Mouse (Mus musculus) kidney, embryonic 15.5 days (tissue): ENCODE measurements at regions not wholly inside any gene's neighbourhood (a gene's known extent, or its start where the extent isn't known, plus 50 kb on each side); places are given as distances from the start of the nearest gene placed in this dataset.

Experiments
- ATAC-seq: fragments of 200-750 bp; cut with Nextera tagmentation; replicated peaks from 2 replicates; pipeline ENCODE4 v1.8.0; 2017; ENCODE audit warnings: moderate TSS enrichment; ENCODE audit not compliant: low FRiP score
- H3K27ac ChIP-seq: fragments of 300-500 bp; sonication (generic); 2 replicates; pipeline ENCODE4 v1.5.1; 2015; ENCODE audit warnings: mild to moderate bottlenecking, inconsistent platforms
- H3K27me3 ChIP-seq: fragments of 300-500 bp; sonication (generic); 2 replicates; pipeline ENCODE4 v1.6.1; 2015; ENCODE audit warnings: inconsistent platforms
- H3K36me3 ChIP-seq: fragments of 300-500 bp; sonication (generic); 2 replicates; pipeline ENCODE4 v1.6.1; 2015; ENCODE audit warnings: inconsistent platforms
- H3K4me1 ChIP-seq: fragments of 300-500 bp; sonication (generic); 2 replicates; pipeline ENCODE4 v1.6.1; 2015; ENCODE audit warnings: inconsistent platforms
- H3K4me2 ChIP-seq: fragments of 300-500 bp; sonication (generic); 2 replicates; pipeline ENCODE4 v1.6.1; 2015; ENCODE audit warnings: moderate library complexity, mild to moderate bottlenecking, inconsistent platforms
- H3K4me3 ChIP-seq: fragments of 300-500 bp; sonication (generic); replicated peaks from 2 replicates; pipeline ENCODE4 v1.5.1; 2015; ENCODE audit warnings: mild to moderate bottlenecking, inconsistent platforms
- H3K9ac ChIP-seq: fragments of 300-500 bp; sonication (generic); 2 replicates; pipeline ENCODE4 v1.6.1; 2015; ENCODE audit warnings: mild to moderate bottlenecking, inconsistent platforms
- H3K9me3 ChIP-seq: fragments of 300-500 bp; sonication (generic); replicated peaks from 2 replicates; pipeline ENCODE4 v1.6.1; 2016; ENCODE audit warnings: inconsistent platforms
- WGBS: fragments of 180-500 bp; shearing (Covaris S2); methylation state at CpG from one replicate; pipeline ENCODE4 v1.1.7; 2015; ENCODE audit warnings: mixed read lengths; 5-methylcytosine and 5-hydroxymethylcytosine counted together

DNA sequence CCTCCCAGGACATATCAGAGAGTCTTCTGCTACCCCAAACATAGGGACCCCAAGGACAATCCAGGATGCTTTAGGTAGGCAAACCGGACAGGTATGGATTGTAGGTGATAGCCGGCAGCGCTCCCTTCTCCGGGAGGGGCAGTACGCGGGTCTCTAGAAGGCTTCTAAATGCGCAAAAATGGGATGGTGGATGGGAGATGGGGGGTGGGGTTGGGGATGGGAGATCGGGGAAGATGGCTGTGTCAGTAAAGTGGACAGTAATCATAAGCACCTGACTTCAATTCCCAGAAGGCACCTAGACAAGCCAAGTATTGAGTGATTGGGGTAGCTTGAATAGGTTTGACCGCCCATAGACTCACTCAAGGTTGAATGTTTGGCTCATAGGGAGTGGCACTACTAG lies 59.1 kb upstream of the 1700021F07Rik start:
- no peak overlapping the region for H3K4me3 ChIP-seq
- WGBS: 98% methylated on average over 9 of the region's 9 CpGs
- H3K36me3 ChIP-seq: no peaks in the 10 kb centered on the region
- H3K9me3 ChIP-seq: no peaks in the 10 kb centered on the region
- H3K4me2 ChIP-seq: no peak overlapping the region
- no peak overlapping the region for H3K27ac ChIP-seq
- no peaks in the 10 kb centered on the region for H3K27me3 ChIP-seq
- no peak for ATAC-seq
- H3K9ac ChIP-seq: no peak overlapping the region
- no peaks in the 10 kb centered on the region for H3K4me1 ChIP-seq

DNA sequence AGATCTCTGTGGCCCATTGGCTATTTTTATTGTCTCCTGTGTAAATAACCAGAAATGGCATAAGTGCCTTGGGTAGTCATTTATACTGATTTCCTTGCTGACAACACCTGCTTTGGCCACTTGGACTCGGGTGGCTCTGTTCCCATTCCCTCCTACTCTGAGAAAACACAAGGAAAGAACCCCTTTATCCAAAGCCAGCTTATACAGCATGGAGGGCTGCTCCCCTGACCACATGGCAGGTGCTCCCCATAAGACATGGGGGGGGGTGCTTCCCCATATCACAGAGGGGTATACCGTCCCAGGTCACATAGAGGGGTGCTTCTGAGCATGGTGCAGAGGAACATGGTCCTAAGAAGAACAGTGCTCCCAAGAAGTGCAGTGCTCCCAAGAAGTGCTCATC lies 57.8 kb upstream of the 1700021F07Rik start:
- Histone ChIP-seq H3K27me3 (no peaks in the 10 kb centered on the region), H3K9ac (no peak overlapping the region), H3K4me1 (no peaks in the 10 kb centered on the region), H3K36me3 (no peaks in the 10 kb centered on the region), H3K27ac (no peak overlapping the region), H3K9me3 (no peaks in the 10 kb centered on the region), H3K4me3 (no peak overlapping the region), H3K4me2 (no peak overlapping the region)
- no peak for ATAC-seq
- 94% methylated on average over 2 of the region's 2 CpGs for WGBS

DNA sequence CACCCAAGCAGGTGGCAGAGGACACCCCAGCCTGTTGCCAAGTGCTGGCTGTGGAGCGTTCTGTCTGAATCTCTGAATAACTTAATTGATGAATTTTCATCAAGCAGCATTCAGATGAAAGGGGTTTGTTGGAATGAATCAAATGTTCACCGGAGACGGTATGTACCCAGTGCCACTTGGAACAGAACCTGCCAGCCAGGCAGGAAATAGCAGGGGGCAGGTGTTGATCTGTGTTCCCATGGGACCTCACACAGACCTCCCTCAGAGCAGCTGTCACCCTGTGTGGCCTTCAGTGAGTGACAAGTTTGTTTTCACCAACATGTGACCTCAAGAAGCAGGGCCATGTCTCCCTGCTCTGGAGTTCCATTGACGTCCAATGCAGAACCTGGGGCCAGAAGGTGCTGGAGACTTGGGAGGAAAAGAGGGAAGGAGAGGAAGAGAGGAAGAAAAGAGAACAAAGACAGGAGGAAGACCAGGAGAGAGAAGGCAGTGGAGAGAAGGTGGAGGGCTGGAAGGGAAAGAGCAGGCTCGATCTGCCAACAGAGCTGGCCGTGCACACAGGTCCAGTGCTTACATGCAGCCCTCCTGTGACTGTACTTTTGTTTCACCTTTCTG lies 57.3 kb upstream of the 1700021F07Rik start:
- Histone ChIP-seq H3K27me3 (no peaks in the 10 kb centered on the region), H3K4me3 (no peak overlapping the region), H3K27ac (no peak overlapping the region), H3K4me2 (no peak overlapping the region), H3K9ac (no peak overlapping the region), H3K4me1 (no peaks in the 10 kb centered on the region), H3K9me3 (no peaks in the 10 kb centered on the region), H3K36me3 (no peaks in the 10 kb centered on the region)
- ATAC-seq: no peak
- 73% methylated on average over 6 of the region's 6 CpGs for WGBS

DNA sequence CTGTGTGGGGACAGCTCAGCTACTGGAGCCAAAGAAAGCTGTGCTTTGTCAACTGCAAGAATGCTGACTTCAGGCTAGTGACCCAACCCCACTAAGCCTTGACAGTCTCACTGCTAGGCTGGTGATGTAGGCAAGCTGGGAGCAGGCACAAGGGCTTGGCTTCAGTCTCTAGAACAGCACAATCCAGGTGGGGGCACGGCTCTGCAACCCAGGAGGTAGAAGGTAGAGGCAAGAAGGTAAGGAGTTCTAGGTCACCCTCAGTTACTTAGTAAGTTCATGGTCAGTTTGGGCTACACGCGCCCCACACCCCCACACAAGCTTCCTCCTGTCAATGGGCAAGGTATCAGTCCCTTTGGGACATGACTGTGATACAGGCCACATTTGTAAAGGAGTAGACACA lies 54.2 kb upstream of the 1700021F07Rik start:
- Histone ChIP-seq H3K27ac (no peak overlapping the region), H3K9me3 (no peaks in the 10 kb centered on the region), H3K4me1 (peaks cover 1% of the 10 kb centered on the region; the same call in 1 of the 2 replicates), H3K27me3 (no peaks in the 10 kb centered on the region), H3K4me2 (no peak overlapping the region), H3K36me3 (no peaks in the 10 kb centered on the region), H3K9ac (no peak overlapping the region), H3K4me3 (no peak overlapping the region)
- WGBS: 89% methylated on average over 3 of the region's 3 CpGs
- no peak for ATAC-seq

DNA sequence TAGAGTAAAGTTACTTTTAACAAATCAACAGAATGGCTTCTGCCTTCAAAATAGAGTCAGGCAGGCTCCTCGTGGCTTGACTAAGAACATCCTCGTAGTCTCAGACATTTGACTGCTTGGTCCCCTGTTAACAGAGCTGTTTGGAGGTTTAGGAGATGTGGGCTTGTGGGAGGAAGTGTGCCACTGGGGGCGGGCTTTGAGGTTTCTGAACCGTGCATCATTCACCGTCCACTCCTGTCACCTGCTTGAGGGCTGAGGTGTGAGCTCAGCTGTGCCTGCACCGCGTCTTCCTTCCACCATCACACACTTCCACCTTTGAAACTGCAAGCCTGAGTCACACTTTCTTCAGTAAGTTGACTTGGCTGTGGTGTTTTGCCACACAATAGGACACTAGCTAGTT lies 52.6 kb upstream of the 1700021F07Rik start:
- H3K4me3 ChIP-seq: no peak overlapping the region
- no peak overlapping the region for H3K4me2 ChIP-seq
- peaks cover 3% of the 10 kb centered on the region; the same call in 1 of the 2 replicates for H3K4me1 ChIP-seq
- no peak overlapping the region for H3K27ac ChIP-seq
- H3K9ac ChIP-seq: no peak overlapping the region
- H3K36me3 ChIP-seq: no peaks in the 10 kb centered on the region
- ATAC-seq: no peak
- WGBS: 59% methylated on average over 7 of the region's 7 CpGs
- H3K27me3 ChIP-seq: no peaks in the 10 kb centered on the region
- H3K9me3 ChIP-seq: no peaks in the 10 kb centered on the region
